Mouse (Mus musculus) forebrain, embryonic 10.5 days (tissue): ENCODE results near the gene Nup107. TPM values are rescaled to one million over a fixed set of nuclear protein-coding genes. Genes with fewer than 3 reads are reported as not detected.
"Not testable (repeated sequence)": the region's sequence is repeated elsewhere in the genome, so short reads cannot be mapped to it uniquely, and the experiment has no call there.

Experiments used
- DNase-seq: peaks from one replicate; pipeline ENCODE4 v3.0.0-alpha.2; 2017; ENCODE audit warnings: low spot score; ENCODE audit errors: extremely low spot score
- H3K27ac ChIP-seq: fragments of 300-500 bp; sonication (generic); 2 replicates; pipeline ENCODE4 v1.5.1; 2016; ENCODE audit warnings: mild to moderate bottlenecking
- H3K27me3 ChIP-seq: fragments of 300-500 bp; sonication (generic); 2 replicates; pipeline ENCODE4 v1.6.1; 2016; ENCODE audit warnings: mild to moderate bottlenecking; ENCODE audit not compliant: poor library complexity, severe bottlenecking
- H3K36me3 ChIP-seq: fragments of 300-500 bp; sonication (generic); replicated peaks from 2 replicates; pipeline ENCODE4 v1.6.1; 2016; ENCODE audit warnings: mild to moderate bottlenecking, moderate library complexity
- H3K4me1 ChIP-seq: fragments of 300-500 bp; sonication (generic); 2 replicates; pipeline ENCODE4 v1.6.1; 2016
- H3K4me3 ChIP-seq: fragments of 300-500 bp; sonication (generic); 2 replicates; pipeline ENCODE4 v1.5.1; 2016; ENCODE audit warnings: mild to moderate bottlenecking, moderate library complexity
- H3K9me3 ChIP-seq: fragments of 300-500 bp; sonication (generic); 2 replicates; pipeline ENCODE4 v1.6.1; 2016; ENCODE audit warnings: mild to moderate bottlenecking, moderate library complexity
- WGBS: fragments of 180-500 bp; shearing (Covaris S2); methylation state at CpG from one replicate; pipeline ENCODE4 v1.1.7; 2016; 5-methylcytosine and 5-hydroxymethylcytosine counted together
- polyA plus RNA-seq: library from polyadenylated mRNA; unstranded; fragments of >200 nt; fragmentation: Nextera tagmentation; extraction: Ambion mirVana; gene quantifications from 2 replicates; pipeline ENCODE4 v1.2.1, GENCODE M21; 2016

Gene Nup107
- polyA plus RNA-seq, 1 experiment from 2014 or later: 113 TPM

- no peaks in the 10 kb centered on the region for H3K27me3 ChIP-seq
- no peaks in the 10 kb centered on the region for H3K9me3 ChIP-seq
- no peak overlapping the region for H3K4me3 ChIP-seq
- H3K36me3 ChIP-seq: no peaks in the 10 kb centered on the region; the same call in 1 of the 2 replicates
- H3K4me1 ChIP-seq: no peaks in the 10 kb centered on the region
- WGBS: 83% methylated on average over 5 of the region's 5 CpGs
- DNase-seq: no peak
- no peak overlapping the region for H3K27ac ChIP-seq
Measured at GRCm38 (mm10) chr10:117728574-117728973, 63.9 kb downstream of the Nup107 start.

- Histone ChIP-seq H3K27me3 (no peaks in the 10 kb centered on the region), H3K4me3 (no peak overlapping the region), H3K27ac (no peak overlapping the region), H3K36me3 (no peaks in the 10 kb centered on the region), H3K4me1 (no peaks in the 10 kb centered on the region), H3K9me3 (no peaks in the 10 kb centered on the region)
- 88% methylated on average over 9 of the region's 9 CpGs for WGBS
- no peak for DNase-seq
Measured at GRCm38 (mm10) chr10:117727518-117728110, 64.9 kb downstream of the Nup107 start.

GRCm38 (mm10) chr10:117726888-117727385 is 65.6 kb downstream of the Nup107 start:
- H3K4me1 ChIP-seq: no peaks in the 10 kb centered on the region
- no peaks in the 10 kb centered on the region for H3K9me3 ChIP-seq
- no peak overlapping the region for H3K27ac ChIP-seq
- no peak overlapping the region for H3K4me3 ChIP-seq
- 93% methylated on average over 4 of the region's 4 CpGs for WGBS
- no peaks in the 10 kb centered on the region for H3K27me3 ChIP-seq
- no peak for DNase-seq
- no peaks in the 10 kb centered on the region for H3K36me3 ChIP-seq

GRCm38 (mm10) chr10:117726350-117726749 is 66.2 kb downstream of the Nup107 start:
- no peak for DNase-seq
- 91% methylated on average over 4 of the region's 4 CpGs for WGBS
- H3K27ac ChIP-seq: no peak overlapping the region
- H3K9me3 ChIP-seq: no peaks in the 10 kb centered on the region
- no peak overlapping the region for H3K4me3 ChIP-seq
- H3K4me1 ChIP-seq: no peaks in the 10 kb centered on the region
- H3K27me3 ChIP-seq: no peaks in the 10 kb centered on the region
- no peaks in the 10 kb centered on the region for H3K36me3 ChIP-seq

GRCm38 (mm10) chr10:117725671-117726070 is 66.8 kb downstream of the Nup107 start:
- H3K9me3 ChIP-seq: no peaks in the 10 kb centered on the region
- H3K4me1 ChIP-seq: no peaks in the 10 kb centered on the region
- no peak overlapping the region for H3K27ac ChIP-seq
- no peaks in the 10 kb centered on the region for H3K27me3 ChIP-seq
- H3K36me3 ChIP-seq: no peaks in the 10 kb centered on the region
- DNase-seq: no peak
- no peak overlapping the region for H3K4me3 ChIP-seq
- 84% methylated on average over 7 of the region's 7 CpGs for WGBS

GRCm38 (mm10) chr10:117724804-117725361 is 67.6 kb downstream of the Nup107 start:
- no peaks in the 10 kb centered on the region for H3K36me3 ChIP-seq
- H3K4me3 ChIP-seq: no peak overlapping the region
- WGBS: 93% methylated on average over 3 of the region's 3 CpGs
- no peaks in the 10 kb centered on the region for H3K4me1 ChIP-seq
- no peak overlapping the region for H3K27ac ChIP-seq
- H3K27me3 ChIP-seq: no peaks in the 10 kb centered on the region
- H3K9me3 ChIP-seq: no peaks in the 10 kb centered on the region
- no peak for DNase-seq

GRCm38 (mm10) chr10:117724136-117724718 is 68.3 kb downstream of the Nup107 start:
- no peaks in the 10 kb centered on the region for H3K9me3 ChIP-seq
- no peak overlapping the region for H3K27ac ChIP-seq
- no peaks in the 10 kb centered on the region for H3K36me3 ChIP-seq
- 82% methylated on average over 5 of the region's 5 CpGs for WGBS
- DNase-seq: no peak
- H3K27me3 ChIP-seq: no peaks in the 10 kb centered on the region
- H3K4me1 ChIP-seq: no peaks in the 10 kb centered on the region
- H3K4me3 ChIP-seq: no peak overlapping the region

GRCm38 (mm10) chr10:117718161-117719119 is 74.1 kb downstream of the Nup107 start:
- H3K36me3 ChIP-seq: no peaks in the 10 kb centered on the region
- no peak for DNase-seq
- peaks cover 26% of the 10 kb centered on the region for H3K4me1 ChIP-seq
- H3K4me3 ChIP-seq: no peak overlapping the region
- no peaks in the 10 kb centered on the region for H3K27me3 ChIP-seq
- no peaks in the 10 kb centered on the region for H3K9me3 ChIP-seq
- H3K27ac ChIP-seq: 0 out of 2 replicates have a peak overlapping the region, but pooled peaks have one; percentile 37
- WGBS: 74% methylated on average over 19 of the region's 19 CpGs

GRCm38 (mm10) chr10:117717583-117717982 is 74.9 kb downstream of the Nup107 start:
- Histone ChIP-seq H3K27ac (peak overlapping the region; percentile 45), H3K4me3 (no peak overlapping the region)
- 18% methylated on average over 4 of the region's 4 CpGs for WGBS

GRCm38 (mm10) chr10:117716686-117717085 is 75.8 kb downstream of the Nup107 start:
- 92% methylated on average over 3 of the region's 3 CpGs for whole genome bisulfite sequencing
- DNase-seq: no peak
- 0 out of 2 replicates have a peak overlapping the region, but pooled peaks have one; percentile 45 for H3K27ac ChIP-seq
- H3K4me1 ChIP-seq: peaks cover 27% of the 10 kb centered on the region
- no peaks in the 10 kb centered on the region for H3K9me3 ChIP-seq
- no peaks in the 10 kb centered on the region for H3K36me3 ChIP-seq
- no peak overlapping the region for H3K4me3 ChIP-seq
- no peaks in the 10 kb centered on the region for H3K27me3 ChIP-seq

More at GRCm38 (mm10) chr10:117717583-117717982, 74.9 kb downstream of the Nup107 start:
- H3K27me3 ChIP-seq: no peaks in the 10 kb centered on the region
- peak; percentile 40 for DNase-seq
- no peaks in the 10 kb centered on the region for H3K36me3 ChIP-seq
- peaks cover 26% of the 10 kb centered on the region for H3K4me1 ChIP-seq
- no peaks in the 10 kb centered on the region for H3K9me3 ChIP-seq

GRCm38 (mm10) chr10:117715654-117716053 is 76.9 kb downstream of the Nup107 start:
- not testable (repeated sequence) for H3K36me3 ChIP-seq, H3K27me3 ChIP-seq, H3K9me3 ChIP-seq, H3K4me3 ChIP-seq, DNase-seq, H3K27ac ChIP-seq
- peaks cover 35% of the 10 kb centered on the region for H3K4me1 ChIP-seq
- 85% methylated on average over 1 of the region's 1 CpGs for WGBS

GRCm38 (mm10) chr10:117714928-117715500 is 77.5 kb downstream of the Nup107 start:
- peaks cover 35% of the 10 kb centered on the region for H3K4me1 ChIP-seq
- no peak for DNase-seq
- no peaks in the 10 kb centered on the region for H3K9me3 ChIP-seq
- 75% methylated on average over 4 of the region's 4 CpGs for WGBS
- H3K4me3 ChIP-seq: no peak overlapping the region
- H3K36me3 ChIP-seq: no peaks in the 10 kb centered on the region
- no peak overlapping the region for H3K27ac ChIP-seq
- no peaks in the 10 kb centered on the region for H3K27me3 ChIP-seq
